Mouse (Mus musculus) megakaryocyte-erythroid progenitor cell, adult 5-6 weeks (primary cell): ENCODE data around the gene Rnf17. TPM values are rescaled to one million over a fixed set of nuclear protein-coding genes. Genes with fewer than 3 reads are reported as not detected.

ENCODE experiments used
- ATAC-seq: replicated peaks from 2 replicates; pipeline ENCODE4 v1.8.0; 2016; ENCODE audit warnings: mild to moderate bottlenecking, inconsistent platforms; ENCODE audit not compliant: severe bottlenecking, poor library complexity, low FRiP score, low TSS enrichment
- total RNA-seq, 2 experiments: library from RNA; stranded (forward) in 1 of 2; stranded (reverse) in 1 of 2; fragments of 200-1000, 215-1000 nt in 1 of 2; fragments of >200 nt in 1 of 2; fragmentation: Nextera tagmentation in 1 of 2; gene quantifications; 2 replicates each; pipeline ENCODE4 v1.2.3; 2014 to 2017

Gene Rnf17
- total RNA-seq (2014; fragmentation: Nextera tagmentation), result 19.2 and 19.5 TPM in 2 replicates
- total RNA-seq (2017), result 2.8 and 5.8 TPM in 2 replicates

DNA sequence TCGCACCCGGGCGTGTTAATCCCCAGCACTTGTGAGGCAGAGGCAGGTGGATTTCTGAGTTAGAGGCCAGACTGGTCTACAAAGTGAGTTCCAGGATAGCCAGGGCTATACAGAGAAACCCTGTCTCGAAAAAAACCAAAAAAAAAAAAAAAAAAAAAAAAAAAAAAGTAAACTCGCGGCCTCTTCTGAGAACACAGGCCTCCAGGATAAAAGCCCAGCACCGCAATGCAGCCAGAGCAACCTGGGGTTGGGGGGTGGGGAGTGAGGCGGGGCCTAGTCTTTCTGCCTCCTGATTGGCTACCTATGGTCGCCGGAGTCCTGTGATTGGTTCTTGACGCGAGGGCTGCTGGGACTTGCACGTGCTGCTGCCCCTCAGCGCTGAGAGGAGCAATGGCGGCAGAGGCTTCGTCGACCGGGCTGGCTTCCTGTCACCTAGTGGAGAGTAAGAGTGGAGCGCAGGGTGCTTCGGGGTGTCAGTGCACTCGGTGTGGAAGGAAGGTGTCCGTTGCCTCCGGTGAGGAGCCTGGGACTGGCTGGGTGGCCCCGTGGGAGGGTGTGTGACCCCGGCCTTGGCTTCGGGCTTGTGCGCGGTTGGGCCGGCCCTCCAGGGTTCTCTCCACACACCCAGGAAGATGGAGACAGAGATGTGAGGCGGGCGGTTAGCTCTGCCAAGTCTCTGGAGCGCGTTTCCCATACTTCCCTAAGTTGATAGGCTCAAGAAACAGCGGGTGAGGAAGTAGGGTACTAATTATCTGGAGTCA lies at the start of gene Rnf17:
Gene Rnf17, plus strand, starts transcription at position 271 of the 761 bp plus-strand sequence.
- ATAC-seq, result peak; percentile 65

GRCm38 (mm10) chr14:56354803-56355202 lies 47.6 kb upstream of the Rnf17 start:
- no peak for ATAC-seq

GRCm38 (mm10) chr14:56355396-56355795 lies 47.0 kb upstream of the Rnf17 start:
- no peak for ATAC-seq

GRCm38 (mm10) chr14:56356196-56356595 lies 46.2 kb upstream of the Rnf17 start:
- ATAC-seq, result no peak

GRCm38 (mm10) chr14:56358422-56358821 lies 44.0 kb upstream of the Rnf17 start:
- no peak for ATAC-seq

DNA sequence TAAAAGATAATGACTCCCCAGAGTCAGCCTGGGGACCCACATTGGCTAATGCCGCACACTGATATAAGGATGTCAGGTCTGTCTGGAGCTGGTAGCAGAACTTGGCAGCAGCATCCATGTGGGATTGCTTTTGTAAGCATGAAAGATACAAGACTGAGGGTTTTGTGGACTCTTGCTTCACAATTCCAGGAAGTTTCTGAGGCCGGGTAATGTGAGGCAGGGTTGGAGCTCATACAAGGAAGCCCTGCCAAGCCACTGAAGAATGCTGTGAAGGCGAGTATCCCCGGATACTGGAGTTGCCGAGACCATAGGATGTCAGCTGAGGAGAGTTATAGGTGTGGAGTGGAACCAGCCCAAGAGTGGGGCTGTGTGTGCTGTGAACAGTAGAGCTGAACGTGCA lies 43.2 kb upstream of the Rnf17 start:
- ATAC-seq, result no peak

DNA sequence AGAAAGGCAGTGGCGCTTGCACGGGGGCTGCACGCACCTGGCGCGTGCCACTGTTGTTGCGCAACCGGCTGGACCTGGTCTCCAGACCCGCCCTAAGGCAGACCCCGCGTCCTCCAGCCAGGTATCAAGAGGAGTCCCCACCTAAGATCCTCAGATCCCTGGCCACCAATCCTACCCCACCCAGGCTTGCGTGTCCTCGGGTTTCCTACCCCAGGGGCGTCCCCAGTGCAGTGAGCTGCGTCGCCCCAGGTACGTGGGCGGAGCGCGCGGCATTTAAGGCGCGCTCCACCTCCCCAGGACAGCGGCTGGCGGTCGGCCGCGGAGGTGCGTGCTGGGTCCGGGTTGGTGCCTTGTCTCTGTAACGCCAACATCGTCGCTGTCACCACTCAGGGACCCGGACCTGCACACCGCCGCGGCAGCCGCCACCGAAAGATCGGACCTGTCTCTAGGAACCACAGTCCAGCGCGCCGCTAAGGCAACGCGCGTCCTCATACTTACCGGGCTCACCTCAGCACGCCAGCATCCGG lies 37.6 kb upstream of the Rnf17 start, which contains the start of gene Atp12a:
Gene Atp12a, plus strand, starts transcription at position 358 of the 527 bp plus-strand sequence.
- ATAC-seq, result no peak

DNA sequence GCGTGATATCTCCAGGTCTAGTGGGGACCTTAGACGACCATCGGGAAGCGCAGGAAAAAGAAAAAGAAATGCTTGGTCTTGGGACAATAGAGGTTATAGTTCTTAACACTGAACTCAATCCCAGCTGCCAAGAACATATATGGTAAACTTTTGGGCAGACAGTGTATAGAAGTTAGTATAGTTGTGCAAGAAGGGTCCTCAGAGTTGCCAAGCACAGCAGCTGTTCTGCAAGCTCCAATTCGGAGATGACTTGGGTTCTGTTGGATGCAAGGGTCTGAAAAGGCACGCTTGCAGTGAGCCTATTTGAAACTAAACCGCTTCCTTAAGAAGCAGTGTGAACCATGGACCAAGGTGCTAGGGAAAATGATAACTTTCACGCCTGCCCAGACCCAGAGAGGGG lies 37.1 kb upstream of the Rnf17 start:
- no peak for ATAC-seq

DNA sequence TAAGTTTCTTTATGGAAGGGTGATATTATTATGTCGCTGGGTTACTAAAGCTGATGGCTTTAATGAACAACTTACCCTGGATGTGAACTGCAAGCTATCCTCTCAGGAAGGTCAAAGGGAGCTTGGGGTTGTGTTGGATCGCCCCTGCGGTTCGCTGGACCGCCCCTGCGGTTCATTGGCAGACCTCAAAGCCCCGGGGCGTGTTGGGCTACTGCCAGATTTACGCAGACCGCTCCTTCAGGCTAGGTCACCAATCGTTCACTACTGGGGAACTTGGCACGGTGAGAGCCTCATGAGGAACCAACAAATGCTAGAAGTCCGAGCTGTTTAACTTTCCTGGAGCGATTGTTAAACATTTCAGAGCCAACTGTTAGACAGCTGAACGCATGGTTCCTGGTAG lies 35.7 kb upstream of the Rnf17 start:
- no peak for ATAC-seq

GRCm38 (mm10) chr14:56368834-56369233 lies 33.5 kb upstream of the Rnf17 start:
- no peak for ATAC-seq

DNA sequence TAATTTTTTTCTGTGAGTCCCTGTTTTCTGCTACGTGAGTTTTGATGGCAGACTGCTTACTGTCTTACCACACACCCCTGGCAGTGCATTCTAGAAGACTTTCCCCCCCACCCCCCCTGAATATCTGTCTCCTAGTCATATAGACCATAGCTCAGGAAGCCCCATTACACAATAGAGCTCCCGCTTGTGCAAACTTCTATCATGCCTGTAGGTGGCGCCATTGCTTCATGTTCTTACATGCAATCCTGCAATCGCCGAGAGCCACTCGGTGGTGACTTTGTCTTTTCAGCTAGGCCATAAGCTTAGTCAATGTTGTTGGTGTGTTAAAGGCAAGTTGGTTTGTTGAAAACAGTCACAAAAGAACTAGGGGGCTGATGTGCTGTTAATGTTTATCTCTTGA lies 26.6 kb upstream of the Rnf17 start:
- ATAC-seq, result peak; percentile 91

- no peak for ATAC-seq
Measured at GRCm38 (mm10) chr14:56377745-56378144, 24.6 kb upstream of the Rnf17 start.

GRCm38 (mm10) chr14:56379336-56379735 lies 23.0 kb upstream of the Rnf17 start:
- ATAC-seq, result no peak

DNA sequence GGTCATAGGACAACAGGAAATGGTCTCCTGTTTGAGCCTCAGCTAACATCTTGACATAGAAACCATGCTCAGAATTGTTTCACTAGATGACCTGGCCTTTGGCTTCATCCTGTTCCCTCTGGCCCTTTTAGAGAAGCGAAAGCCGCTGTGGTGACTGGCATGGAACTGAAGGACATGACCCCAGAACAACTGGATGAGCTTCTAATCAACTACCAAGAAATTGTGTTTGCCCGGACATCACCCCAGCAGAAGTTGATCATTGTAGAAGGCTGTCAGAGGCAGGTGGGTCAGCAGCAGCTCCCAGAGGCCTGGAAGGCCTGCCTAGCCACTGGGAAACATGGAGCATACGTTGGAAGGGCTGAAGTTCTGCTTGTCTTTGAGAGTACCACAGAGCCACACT lies 20.0 kb upstream of the Rnf17 start:
- no peak for ATAC-seq

DNA sequence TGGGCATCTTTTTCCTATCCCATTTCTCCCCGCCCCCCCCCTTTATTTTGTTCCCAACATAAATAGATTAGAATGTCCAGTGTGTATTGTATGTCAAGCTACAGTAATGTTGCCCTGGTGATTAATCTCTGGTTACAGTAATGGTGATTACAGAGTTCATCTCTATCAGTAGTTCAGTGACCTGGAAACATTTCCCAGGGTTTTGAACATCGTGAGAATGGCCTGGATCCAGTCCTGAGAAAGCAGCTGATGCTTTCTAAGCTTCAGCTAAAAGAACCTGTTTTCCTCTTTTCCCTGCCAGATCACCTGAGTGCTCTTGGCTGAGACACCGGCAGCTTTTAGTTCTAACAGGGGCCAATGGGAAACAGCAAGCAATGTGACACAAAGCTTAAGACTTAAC lies 12.1 kb upstream of the Rnf17 start:
- no peak for ATAC-seq

- ATAC-seq, result no peak
Measured at GRCm38 (mm10) chr14:56393704-56394312, 8.6 kb upstream of the Rnf17 start.

DNA sequence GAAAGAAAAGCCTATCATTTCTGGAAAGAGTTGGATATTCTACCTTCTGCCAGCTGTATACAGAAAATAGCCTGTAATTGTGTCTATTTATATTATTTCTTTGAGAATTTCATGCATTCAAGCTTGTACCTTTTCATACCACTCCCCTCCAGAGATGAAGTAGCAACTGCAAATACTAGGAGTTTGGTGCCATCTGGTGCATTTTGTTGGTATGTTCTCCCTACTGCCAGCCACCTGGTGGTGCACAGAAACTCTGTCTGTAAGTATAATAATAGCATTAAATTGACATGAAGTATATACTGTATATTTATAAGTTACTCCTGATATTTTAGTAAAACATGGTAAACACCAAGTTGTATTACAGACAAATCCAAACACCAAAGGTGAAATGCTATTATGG lies 4.4 kb upstream of the Rnf17 start:
- peak; percentile 59; the same call in 1 of the 2 replicates for ATAC-seq

DNA sequence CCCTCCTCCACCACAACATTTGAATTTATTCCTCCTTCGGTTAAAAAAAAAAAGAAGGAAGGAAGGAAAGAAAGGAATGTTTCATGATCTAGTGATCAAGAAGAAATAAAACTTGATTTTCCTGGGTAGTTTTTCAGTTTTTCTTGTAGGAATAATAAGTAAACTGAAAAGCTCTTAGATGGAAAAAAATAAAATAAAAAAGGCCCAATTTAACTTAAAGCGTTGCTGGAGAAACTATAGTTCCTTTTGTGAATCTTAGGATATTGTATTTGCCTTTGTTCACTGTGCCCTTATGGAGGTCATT lies 643 bp downstream of the Rnf17 start:
- no peak for ATAC-seq

DNA sequence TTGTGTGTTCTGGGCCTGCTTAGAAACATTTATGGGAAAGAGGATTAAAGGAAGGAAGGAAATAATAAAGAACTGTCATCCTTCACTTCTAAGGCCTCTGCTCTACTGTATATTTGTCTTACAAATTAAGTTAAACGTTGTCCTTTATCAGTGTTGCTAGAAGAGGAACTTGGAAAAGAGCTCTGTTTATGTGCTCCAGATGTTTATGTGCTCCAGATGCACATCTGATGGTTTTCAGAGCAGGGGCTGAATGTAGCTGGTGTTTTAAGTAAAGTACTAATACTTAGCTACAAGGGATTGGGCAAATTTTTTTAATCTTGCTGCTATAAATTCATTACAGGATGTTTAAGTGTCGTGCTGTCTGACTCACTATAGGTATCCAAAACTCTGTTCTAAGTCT lies 59.7 kb downstream of the Rnf17 start:
- no peak for ATAC-seq

DNA sequence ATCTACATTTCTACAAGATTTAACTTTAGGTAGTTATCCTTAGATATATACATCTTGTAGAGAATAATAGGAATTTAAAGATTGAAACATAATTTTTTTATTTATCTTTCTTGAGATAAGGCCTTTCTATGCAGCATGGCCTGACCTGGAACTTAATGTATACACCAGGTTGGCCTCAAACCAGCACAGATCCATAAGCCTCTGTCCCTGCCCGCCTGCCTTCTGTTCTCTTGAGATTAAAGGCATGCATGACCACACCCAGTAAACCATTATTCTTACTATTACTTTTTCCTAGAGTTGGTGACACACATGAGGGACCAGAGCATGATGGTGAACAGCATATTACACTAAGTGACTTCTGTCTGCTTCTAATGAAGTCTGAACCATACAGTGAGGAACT lies 60.3 kb downstream of the Rnf17 start:
- peak; percentile 70 for ATAC-seq

DNA sequence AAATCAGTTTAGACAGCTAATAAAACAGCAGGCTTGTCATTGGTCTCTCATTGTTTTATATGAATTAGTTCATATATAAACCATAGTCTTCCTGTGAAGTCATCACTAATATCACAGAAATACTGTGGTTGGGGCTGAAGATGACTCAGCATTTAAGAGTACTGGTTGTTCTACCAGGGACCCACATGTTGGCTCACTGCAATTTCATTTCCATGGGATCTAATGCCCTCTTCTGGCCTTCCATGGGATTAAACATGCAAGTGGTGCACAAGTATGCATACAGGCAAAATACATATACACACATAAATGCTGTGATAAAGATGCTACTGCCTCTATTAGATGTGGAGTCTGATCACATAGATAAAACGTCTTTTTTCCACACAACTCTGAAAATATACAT lies 65.8 kb downstream of the Rnf17 start:
- ATAC-seq, result peak; percentile 79
